Mouse (Mus musculus) CH12.LX (cell line): ENCODE results near the gene Tfdp1.

Experiments used
- CTCF ChIP-seq, 2 experiments: IDR thresholded peaks in 1 of 2; conservative IDR thresholded peaks in 1 of 2; 2 replicates each; pipeline ENCODE4 v1.5.1; 2011 to 2012; ENCODE audit warnings: low read depth in 2 of 2, low read length in 2 of 2, improper control_type of control experiment in 1 of 2, inconsistent platforms in 1 of 2, mild to moderate bottlenecking in 1 of 2, moderate library complexity in 1 of 2
- EP300 ChIP-seq: IDR thresholded peaks from 2 replicates; pipeline ENCODE4 v1.6.1; 2011; ENCODE audit warnings: low read length, improper control_type of control experiment
- IRF4 ChIP-seq: IDR thresholded peaks from 2 replicates; pipeline ENCODE4 v1.6.1; 2014; ENCODE audit warnings: low read depth, mild to moderate bottlenecking, inconsistent platforms, low read length, improper control_type of control experiment
- MAX ChIP-seq: IDR thresholded peaks from 2 replicates; pipeline ENCODE4 v1.6.1; 2011; ENCODE audit warnings: low read length, improper control_type of control experiment
- POLR2A ChIP-seq: IDR thresholded peaks from 2 replicates; pipeline ENCODE4 v1.6.1; 2011; ENCODE audit warnings: low read depth, mild to moderate bottlenecking, improper control_type of control experiment, low read length
- SMC3 ChIP-seq: IDR thresholded peaks from 2 replicates; pipeline ENCODE4 v1.6.1; 2011; ENCODE audit warnings: low read depth, low read length, improper control_type of control experiment
- TCF12 ChIP-seq: IDR thresholded peaks from 2 replicates; pipeline ENCODE4 v1.6.1; 2014; ENCODE audit warnings: low read depth, mild to moderate bottlenecking, inconsistent platforms, low read length, improper control_type of control experiment
- ZNF384 ChIP-seq: IDR thresholded peaks from 2 replicates; pipeline ENCODE4 v1.6.1; 2012; ENCODE audit warnings: low read depth, low read length, improper control_type of control experiment, inconsistent platforms

GRCm38 (mm10) chr8:13352601-13353000 lies 14.1 kb downstream of the Tfdp1 start:
- TF ChIP-seq EP300 = no peak
- TF ChIP-seq CTCF (conservative IDR thresholded peaks at IDR 0.05 in 1 of 2, IDR thresholded peaks at IDR 0.05 in 1 of 2; ENCODE audit: low read depth in 2 of 2, low read length in 2 of 2) = no peak
- no peak for TF ChIP-seq IRF4
- TF ChIP-seq TCF12 = no peak
- TF ChIP-seq SMC3 = no peak
- no peak for TF ChIP-seq POLR2A
- TF ChIP-seq ZNF384 = no peak
- TF ChIP-seq MAX = no peak
